Mouse (Mus musculus) G1E (cell line): ENCODE results near the gene Fam160a1. TPM values are rescaled to one million over a fixed set of nuclear protein-coding genes. Genes with fewer than 3 reads are reported as not detected.

Experiments
- ATAC-seq: 2 replicates; pipeline ENCODE4 v1.8.0; 2016; ENCODE audit warnings: mild to moderate bottlenecking; ENCODE audit not compliant: insufficient number of reproducible peaks, poor library complexity, low FRiP score, severe bottlenecking; ENCODE audit errors: extremely low read depth
- DNase-seq: peaks from one replicate; pipeline ENCODE4 v3.0.0; 2012; ENCODE audit warnings: low spot score
- H3K27me3 ChIP-seq: 2 replicates; pipeline ENCODE4 v1.6.1; 2012; ENCODE audit warnings: mild to moderate bottlenecking, low read length, inconsistent platforms; ENCODE audit not compliant: insufficient read depth
- H3K36me3 ChIP-seq: replicated peaks from 2 replicates; pipeline ENCODE3; 2012; ENCODE audit warnings: mild to moderate bottlenecking, inconsistent platforms
- H3K4me1 ChIP-seq: 2 replicates; pipeline ENCODE4 v1.6.1; 2012; ENCODE audit warnings: low read depth, low read length, inconsistent platforms, mixed read lengths; ENCODE audit not compliant: insufficient read depth
- H3K4me3 ChIP-seq: 2 replicates; pipeline ENCODE4 v1.5.1; 2012; ENCODE audit warnings: low read depth, mild to moderate bottlenecking, inconsistent platforms, low read length, moderate library complexity, mixed read lengths
- H3K9me3 ChIP-seq: replicated peaks from 2 replicates; pipeline ENCODE4 v1.6.1; 2012; ENCODE audit warnings: inconsistent platforms
- CTCF ChIP-seq: IDR thresholded peaks from 2 replicates; pipeline ENCODE4 v1.5.1; 2012; ENCODE audit warnings: low read depth, low read length, inconsistent platforms, mixed read lengths
- GATA1 ChIP-seq: IDR thresholded peaks from 2 replicates; pipeline ENCODE4 v1.6.1; 2012; ENCODE audit warnings: borderline replicate concordance, low read length, inconsistent platforms, mixed read lengths
- GATA2 ChIP-seq: IDR thresholded peaks from 2 replicates; pipeline ENCODE4 v1.6.1; 2012; ENCODE audit warnings: low read depth, low read length, inconsistent platforms, borderline replicate concordance
- POLR2AphosphoS5 ChIP-seq: IDR thresholded peaks from 2 replicates; pipeline ENCODE4 v1.6.1; 2012; ENCODE audit warnings: low read depth, low read length, inconsistent platforms; ENCODE audit not compliant: insufficient replicate concordance
- TAL1 ChIP-seq: conservative IDR thresholded peaks from 2 replicates; pipeline ENCODE4 v1.6.1; 2012; ENCODE audit warnings: low read depth, low read length, inconsistent platforms, mixed read lengths
- polyA plus RNA-seq: library from polyadenylated mRNA; stranded (reverse); fragments of >175 nt; gene quantifications from 2 replicates; pipeline ENCODE4 v1.2.3, GENCODE M21; 2012
- total RNA-seq, 2 experiments: library from RNA; stranded (forward) in 1 of 2; stranded (reverse) in 1 of 2; fragments of 200-1000 nt in 1 of 2; fragments of >200 nt in 1 of 2; fragmentation: Nextera tagmentation in 1 of 2; gene quantifications; 2 replicates each; pipeline ENCODE4 v1.2.3; 2014 to 2017

The Fam160a1 gene
- total and polyA plus RNA-seq, 3 experiments, result 0.16 TPM; not detected in 2

DNA sequence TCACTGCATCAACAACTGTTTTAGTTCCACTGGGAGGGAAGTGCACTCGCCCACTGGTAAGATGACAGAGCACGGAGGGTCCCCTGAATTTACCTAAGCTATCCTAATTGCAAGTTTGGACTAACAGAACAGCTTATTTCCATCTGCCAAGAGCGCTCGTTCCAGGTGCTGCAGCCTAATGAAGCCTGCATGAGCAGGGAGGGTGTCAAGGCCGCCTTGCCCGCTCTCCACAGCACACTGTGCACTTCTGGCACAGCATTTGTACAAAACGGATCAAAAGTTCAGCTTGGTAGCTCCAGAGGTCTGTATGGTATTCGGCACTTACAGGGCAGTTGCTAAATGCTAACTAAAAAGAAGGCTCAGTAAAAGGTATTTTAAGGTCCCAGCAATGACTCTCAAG is 30.6 kb downstream of the Fam160a1 start:
- H3K9me3 ChIP-seq, result no peaks in the 10 kb centered on the region
- no peak for ATAC-seq
- H3K4me3 ChIP-seq, result no peak overlapping the region
- no peaks in the 10 kb centered on the region for H3K36me3 ChIP-seq
- H3K4me1 ChIP-seq, result no peaks in the 10 kb centered on the region
- peaks cover 3% of the 10 kb centered on the region; the same call in 1 of the 2 replicates for H3K27me3 ChIP-seq
- TF ChIP-seq GATA2 (no peak), GATA1 (no peak), CTCF (no peak), TAL1 (no peak), POLR2AphosphoS5 (no peak)
- no peak for DNase-seq

GRCm38 (mm10) chr3:85780906-85781305 is 36.2 kb downstream of the Fam160a1 start:
- Histone ChIP-seq H3K27me3 (no peaks in the 10 kb centered on the region; the same call in 1 of the 2 replicates), H3K4me3 (no peak overlapping the region), H3K9me3 (no peaks in the 10 kb centered on the region), H3K36me3 (no peaks in the 10 kb centered on the region), H3K4me1 (no peaks in the 10 kb centered on the region)
- no peak for TF ChIP-seq TAL1
- ATAC-seq, result no peak
- DNase-seq, result no peak

- DNase-seq (no peak), ATAC-seq (no peak)
- Histone ChIP-seq H3K9me3 (no peaks in the 10 kb centered on the region), H3K27me3 (no peaks in the 10 kb centered on the region; the same call in 1 of the 2 replicates), H3K4me1 (no peaks in the 10 kb centered on the region), H3K4me3 (no peak overlapping the region), H3K36me3 (no peaks in the 10 kb centered on the region)
- TF ChIP-seq POLR2AphosphoS5 (no peak), GATA2 (no peak), GATA1 (no peak), TAL1 (no peak), CTCF (no peak)
Observed at GRCm38 (mm10) chr3:85780332-85780731, 36.8 kb downstream of the Fam160a1 start.

DNA sequence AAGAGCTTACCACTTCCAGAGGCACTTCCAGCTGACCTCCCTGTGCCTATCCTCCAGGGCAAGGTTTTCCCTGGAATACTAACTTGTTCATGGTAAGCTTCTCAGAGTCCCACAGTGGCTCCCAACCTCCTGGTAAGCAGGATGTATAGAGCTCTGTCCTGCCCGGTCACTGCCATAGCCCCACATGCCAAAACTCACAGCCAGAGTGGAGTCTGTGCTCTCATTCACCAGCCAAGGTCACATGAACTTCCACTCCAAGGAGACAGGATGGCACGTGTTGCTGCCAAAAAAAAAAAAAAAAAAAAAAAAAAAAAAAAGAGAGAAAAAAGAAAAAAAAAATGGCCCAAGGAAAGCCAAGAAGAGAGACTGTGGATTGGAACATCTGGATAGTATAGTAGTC is 39.2 kb downstream of the Fam160a1 start:
- no peak for TF ChIP-seq CTCF
- no peak for TF ChIP-seq GATA1
- no peak for TF ChIP-seq TAL1
- no peak for TF ChIP-seq GATA2
- TF ChIP-seq POLR2AphosphoS5, result no peak
- H3K4me1 ChIP-seq, result no peaks in the 10 kb centered on the region
- H3K36me3 ChIP-seq, result no peaks in the 10 kb centered on the region
- DNase-seq (no peak), ATAC-seq (no peak)
- H3K4me3 ChIP-seq, result no peak overlapping the region
- peaks cover 3% of the 10 kb centered on the region; the same call in 1 of the 2 replicates for H3K27me3 ChIP-seq
- H3K9me3 ChIP-seq, result no peaks in the 10 kb centered on the region

DNA sequence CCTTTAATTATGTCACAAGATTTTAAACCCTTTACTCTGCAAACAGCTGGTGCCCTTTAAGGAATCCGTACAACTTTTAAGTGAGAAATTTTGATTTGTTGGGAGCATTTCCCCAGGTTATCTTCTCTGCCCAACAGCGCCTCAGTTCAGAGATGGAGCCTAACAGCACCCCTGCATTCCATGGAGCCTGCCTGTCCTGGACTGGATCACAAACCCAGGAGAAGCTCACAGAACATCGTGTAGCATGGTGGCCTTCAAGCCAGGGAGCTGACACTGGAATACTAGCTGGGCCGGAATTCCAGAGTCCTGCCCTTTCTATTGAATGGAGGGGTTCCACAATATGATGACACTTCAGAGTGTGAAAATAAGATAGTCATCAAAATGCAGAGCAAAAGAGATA is 39.7 kb downstream of the Fam160a1 start:
- Histone ChIP-seq H3K9me3 (no peaks in the 10 kb centered on the region), H3K4me1 (no peaks in the 10 kb centered on the region), H3K36me3 (no peaks in the 10 kb centered on the region), H3K27me3 (peaks cover 3% of the 10 kb centered on the region; the same call in 1 of the 2 replicates), H3K4me3 (no peak overlapping the region)
- DNase-seq, result no peak
- no peak for TF ChIP-seq GATA1
- TF ChIP-seq POLR2AphosphoS5, result no peak
- TF ChIP-seq TAL1, result no peak
- no peak for TF ChIP-seq GATA2
- no peak for TF ChIP-seq CTCF
- ATAC-seq, result no peak

DNA sequence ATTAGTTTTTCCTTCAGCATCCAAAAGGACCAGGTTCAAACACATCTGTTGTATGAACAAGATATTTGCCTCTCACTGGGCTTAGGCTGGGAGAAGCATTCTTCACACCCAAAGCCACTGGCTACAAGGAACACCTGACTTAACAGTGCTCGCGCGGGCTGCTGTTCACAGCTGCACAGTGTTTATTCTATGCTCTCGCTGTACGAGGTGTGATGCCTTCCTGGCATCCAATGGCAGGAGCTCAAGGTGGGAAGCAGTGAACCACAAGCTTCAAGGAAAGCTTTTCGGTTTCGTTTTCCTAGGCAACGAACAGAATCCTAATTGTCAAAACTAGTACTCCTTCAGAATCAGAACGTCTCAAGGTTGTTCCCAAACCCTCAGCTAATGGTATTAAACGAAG is 40.4 kb downstream of the Fam160a1 start:
- TF ChIP-seq GATA2 (no peak), CTCF (no peak), TAL1 (no peak), POLR2AphosphoS5 (no peak), GATA1 (no peak)
- H3K4me3 ChIP-seq, result no peak overlapping the region
- peaks cover 3% of the 10 kb centered on the region; the same call in 1 of the 2 replicates for H3K27me3 ChIP-seq
- no peak for DNase-seq
- H3K36me3 ChIP-seq, result no peaks in the 10 kb centered on the region
- no peaks in the 10 kb centered on the region for H3K4me1 ChIP-seq
- ATAC-seq, result no peak
- no peaks in the 10 kb centered on the region for H3K9me3 ChIP-seq

DNA sequence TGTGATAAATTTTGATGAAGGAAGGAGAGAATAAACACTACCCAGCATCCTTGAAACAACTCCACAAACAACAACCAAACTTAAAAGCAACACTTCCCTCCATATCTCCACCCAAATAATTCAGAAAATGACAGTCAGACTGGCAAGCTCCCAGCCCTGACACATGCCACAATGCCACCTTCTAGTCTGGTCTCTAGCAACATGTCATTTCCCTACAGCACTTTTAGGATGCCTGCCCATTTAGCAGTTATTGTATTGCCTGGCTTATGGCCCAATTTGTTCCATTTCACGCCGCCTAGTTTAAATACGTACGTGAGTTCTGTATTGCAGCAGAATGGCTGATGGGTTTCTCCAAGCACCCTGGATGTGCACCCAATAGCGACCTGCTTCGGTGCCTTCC is 41.0 kb downstream of the Fam160a1 start:
- no peak for ATAC-seq
- H3K9me3 ChIP-seq, result no peaks in the 10 kb centered on the region
- H3K36me3 ChIP-seq, result no peaks in the 10 kb centered on the region
- peaks cover 3% of the 10 kb centered on the region; the same call in 1 of the 2 replicates for H3K27me3 ChIP-seq
- no peak for DNase-seq
- H3K4me1 ChIP-seq, result no peaks in the 10 kb centered on the region
- TF ChIP-seq GATA2 (no peak), POLR2AphosphoS5 (no peak), TAL1 (no peak), GATA1 (no peak), CTCF (no peak)
- H3K4me3 ChIP-seq, result no peak overlapping the region
